Mouse (Mus musculus) megakaryocyte, embryonic 14.5 days (primary cell): Measurements from ENCODE around the gene Trappc2l.

ENCODE experiments used
- FLI1 ChIP-seq: IDR thresholded peaks from 2 replicates; pipeline ENCODE4 v1.6.1; 2012; ENCODE audit warnings: low read length, inconsistent platforms, mixed read lengths
- GATA1 ChIP-seq: IDR thresholded peaks from 3 replicates; pipeline ENCODE4 v1.6.1; 2012; ENCODE audit warnings: mixed read lengths, low read length, inconsistent platforms, borderline replicate concordance

- TF ChIP-seq GATA1 (no peak), FLI1 (no peak)
These were observed 11.3 kb downstream of the Trappc2l start, which contains the start of gene Pabpn1l for GRCm38 (mm10) chr8:122622727-122623126.
